Mouse (Mus musculus): ENCODE measurements at regions not wholly inside any gene's neighbourhood (a gene's known extent, or its start where the extent isn't known, plus 50 kb on each side); places are given as distances from the start of the nearest gene placed in this dataset.

- DNase-seq (no peak), ATAC-seq (no peak)
- no peaks in the 10 kb centered on the region for H3K4me1 ChIP-seq (ENCODE audit: insufficient read depth)
- TF ChIP-seq CTCF (IDR thresholded peaks at IDR 0.05; ENCODE audit: low read depth): no peak
- TF ChIP-seq EP300 (IDR thresholded peaks at IDR 0.05; ENCODE audit: low read depth): no peak
- 66% methylated on average over 2 of the region's 2 CpGs for WGBS (ENCODE audit: insufficient replicate concordance)
- H3K36me3 ChIP-seq (replicated peaks; ENCODE audit: insufficient read depth, low read length): no peaks in the 10 kb centered on the region
- H3K27ac ChIP-seq (ENCODE audit: low read depth): no peak overlapping the region
- no peaks in the 10 kb centered on the region for H3K9me3 ChIP-seq (ENCODE audit: low read length)
- H3K4me3 ChIP-seq (ENCODE audit: low read depth, low read length): no peak overlapping the region
- H3K4me2 ChIP-seq (ENCODE audit: low read depth, low read length): no peak overlapping the region
- H3K27me3 ChIP-seq (ENCODE audit: insufficient read depth, low read length): no peaks in the 10 kb centered on the region
- no peak overlapping the region for H3K9ac ChIP-seq (replicated peaks)
Measured at GRCm38 (mm10) chr9:84354409-84354808, 429.5 kb downstream of the Bckdhb start.

- WGBS (ENCODE audit: insufficient replicate concordance): 90% methylated on average over 2 of the region's 2 CpGs
- no peak overlapping the region for H3K27ac ChIP-seq (ENCODE audit: low read depth)
- no peaks in the 10 kb centered on the region for H3K4me1 ChIP-seq (ENCODE audit: insufficient read depth)
- no peak for ATAC-seq
- no peaks in the 10 kb centered on the region for H3K9me3 ChIP-seq (ENCODE audit: low read length)
- H3K4me3 ChIP-seq (ENCODE audit: low read depth, low read length): no peak overlapping the region
- no peak overlapping the region for H3K4me2 ChIP-seq (ENCODE audit: low read depth, low read length)
- no peaks in the 10 kb centered on the region for H3K36me3 ChIP-seq (replicated peaks; ENCODE audit: insufficient read depth, low read length)
- no peak for DNase-seq
- H3K27me3 ChIP-seq (ENCODE audit: insufficient read depth, low read length): no peaks in the 10 kb centered on the region
- TF ChIP-seq CTCF (IDR thresholded peaks at IDR 0.05; ENCODE audit: low read depth): no peak
- no peak for TF ChIP-seq EP300 (IDR thresholded peaks at IDR 0.05; ENCODE audit: low read depth)
- no peak overlapping the region for H3K9ac ChIP-seq (replicated peaks)
Measured at GRCm38 (mm10) chr9:84356167-84356566, 431.2 kb downstream of the Bckdhb start.

GRCm38 (mm10) chr9:84359879-84360278 lies 434.9 kb downstream of the Bckdhb start:
- H3K36me3 ChIP-seq (replicated peaks; ENCODE audit: insufficient read depth, low read length): no peaks in the 10 kb centered on the region
- DNase-seq (no peak), ATAC-seq (no peak)

GRCm38 (mm10) chr9:84360484-84360883 lies 435.5 kb downstream of the Bckdhb start:
- no peaks in the 10 kb centered on the region for H3K9me3 ChIP-seq (ENCODE audit: low read length)
- H3K27me3 ChIP-seq (ENCODE audit: insufficient read depth, low read length): no peaks in the 10 kb centered on the region
- TF ChIP-seq CTCF (IDR thresholded peaks at IDR 0.05; ENCODE audit: low read depth) (no peak), EP300 (IDR thresholded peaks at IDR 0.05; ENCODE audit: low read depth) (no peak)
- H3K36me3 ChIP-seq (replicated peaks; ENCODE audit: insufficient read depth, low read length): no peaks in the 10 kb centered on the region
- no peak overlapping the region for H3K27ac ChIP-seq (ENCODE audit: low read depth)
- H3K9ac ChIP-seq (replicated peaks): no peak overlapping the region
- WGBS (ENCODE audit: insufficient replicate concordance): 75% methylated on average over 4 of the region's 4 CpGs
- no peaks in the 10 kb centered on the region for H3K4me1 ChIP-seq (ENCODE audit: insufficient read depth)
- no peak overlapping the region for H3K4me2 ChIP-seq (ENCODE audit: low read depth, low read length)
- H3K4me3 ChIP-seq (ENCODE audit: low read depth, low read length): no peak overlapping the region
- DNase-seq (no peak), ATAC-seq (no peak)

More at GRCm38 (mm10) chr9:84359879-84360278, 434.9 kb downstream of the Bckdhb start:
- no peaks in the 10 kb centered on the region for H3K27me3 ChIP-seq (ENCODE audit: insufficient read depth, low read length)
- no peaks in the 10 kb centered on the region for H3K4me1 ChIP-seq (ENCODE audit: insufficient read depth)
- H3K9ac ChIP-seq (replicated peaks): no peak overlapping the region
- no peak overlapping the region for H3K27ac ChIP-seq (ENCODE audit: low read depth)
- 30% methylated on average over 3 of the region's 3 CpGs for WGBS (ENCODE audit: insufficient replicate concordance)
- no peak overlapping the region for H3K4me3 ChIP-seq (ENCODE audit: low read depth, low read length)
- H3K4me2 ChIP-seq (ENCODE audit: low read depth, low read length): no peak overlapping the region
- H3K9me3 ChIP-seq (ENCODE audit: low read length): no peaks in the 10 kb centered on the region
- no peak for TF ChIP-seq CTCF (IDR thresholded peaks at IDR 0.05; ENCODE audit: low read depth)
- no peak for TF ChIP-seq EP300 (IDR thresholded peaks at IDR 0.05; ENCODE audit: low read depth)

- no peak for TF ChIP-seq CTCF (IDR thresholded peaks at IDR 0.05; ENCODE audit: low read depth)
- no peak for TF ChIP-seq EP300 (IDR thresholded peaks at IDR 0.05; ENCODE audit: low read depth)
- ATAC-seq: no peak
- Histone ChIP-seq H3K9me3 (ENCODE audit: low read length) (no peaks in the 10 kb centered on the region), H3K4me2 (ENCODE audit: low read depth, low read length) (no peak overlapping the region), H3K4me1 (ENCODE audit: insufficient read depth) (no peaks in the 10 kb centered on the region), H3K27ac (ENCODE audit: low read depth) (no peak overlapping the region), H3K36me3 (replicated peaks; ENCODE audit: insufficient read depth, low read length) (no peaks in the 10 kb centered on the region), H3K27me3 (ENCODE audit: insufficient read depth, low read length) (no peaks in the 10 kb centered on the region), H3K4me3 (ENCODE audit: low read depth, low read length) (no peak overlapping the region), H3K9ac (replicated peaks) (no peak overlapping the region)
- 76% methylated on average over 5 of the region's 5 CpGs for WGBS (ENCODE audit: insufficient replicate concordance)
- no peak for DNase-seq
Measured at GRCm38 (mm10) chr9:84363478-84363877, 438.5 kb downstream of the Bckdhb start.

- no peaks in the 10 kb centered on the region for H3K27me3 ChIP-seq (ENCODE audit: insufficient read depth, low read length)
- no peak for TF ChIP-seq EP300 (IDR thresholded peaks at IDR 0.05; ENCODE audit: low read depth)
- no peak for TF ChIP-seq CTCF (IDR thresholded peaks at IDR 0.05; ENCODE audit: low read depth)
- H3K4me2 ChIP-seq (ENCODE audit: low read depth, low read length): no peak overlapping the region
- ATAC-seq: no peak
- H3K9me3 ChIP-seq (ENCODE audit: low read length): no peaks in the 10 kb centered on the region
- H3K9ac ChIP-seq (replicated peaks): no peak overlapping the region
- H3K4me1 ChIP-seq (ENCODE audit: insufficient read depth): no peaks in the 10 kb centered on the region
- WGBS (ENCODE audit: insufficient replicate concordance): 58% methylated on average over 1 of the region's 1 CpGs
- no peak for DNase-seq
- H3K4me3 ChIP-seq (ENCODE audit: low read depth, low read length): no peak overlapping the region
- no peaks in the 10 kb centered on the region for H3K36me3 ChIP-seq (replicated peaks; ENCODE audit: insufficient read depth, low read length)
- no peak overlapping the region for H3K27ac ChIP-seq (ENCODE audit: low read depth)
Measured at GRCm38 (mm10) chr9:84369200-84369599, 444.3 kb downstream of the Bckdhb start.

GRCm38 (mm10) chr9:84370260-84370659 lies 445.3 kb downstream of the Bckdhb start:
- ATAC-seq: no peak

More at GRCm38 (mm10) chr9:84370260-84370659, 445.3 kb downstream of the Bckdhb start:
- H3K27me3 ChIP-seq (ENCODE audit: insufficient read depth, low read length): no peaks in the 10 kb centered on the region
- H3K4me3 ChIP-seq (ENCODE audit: low read depth, low read length): no peak overlapping the region
- 36% methylated on average over 4 of the region's 4 CpGs for WGBS (ENCODE audit: insufficient replicate concordance)
- no peaks in the 10 kb centered on the region for H3K9me3 ChIP-seq (ENCODE audit: low read length)
- no peak for DNase-seq
- H3K4me1 ChIP-seq (ENCODE audit: insufficient read depth): no peaks in the 10 kb centered on the region
- no peak overlapping the region for H3K4me2 ChIP-seq (ENCODE audit: low read depth, low read length)
- no peak for TF ChIP-seq EP300 (IDR thresholded peaks at IDR 0.05; ENCODE audit: low read depth)
- no peak for TF ChIP-seq CTCF (IDR thresholded peaks at IDR 0.05; ENCODE audit: low read depth)
- H3K9ac ChIP-seq (replicated peaks): no peak overlapping the region
- H3K36me3 ChIP-seq (replicated peaks; ENCODE audit: insufficient read depth, low read length): no peaks in the 10 kb centered on the region
- no peak overlapping the region for H3K27ac ChIP-seq (ENCODE audit: low read depth)

All from liver, postnatal 0 days (tissue).